In the genomic region with DNA sequence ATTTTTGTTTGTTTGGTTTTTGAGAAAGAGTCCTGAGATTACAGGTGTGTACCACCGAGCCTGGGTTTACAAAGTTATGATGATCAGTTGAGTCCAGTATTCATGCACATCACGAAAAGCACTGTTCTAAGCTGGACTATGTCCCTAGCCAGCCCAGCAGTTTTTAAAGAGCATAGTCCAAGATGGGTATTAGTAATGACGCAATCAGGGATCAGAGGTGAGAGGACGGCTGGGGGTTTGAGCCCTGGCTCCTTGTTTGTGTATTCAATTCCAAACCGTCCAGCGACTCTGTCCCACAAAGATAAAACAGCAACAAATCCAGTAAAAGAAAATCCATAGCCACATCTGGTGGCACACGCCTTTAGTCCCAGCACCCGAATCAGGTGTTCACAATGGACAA, we compare ENCODE assay signal across 8 mouse cellular contexts. TPM values are rescaled to one million over a fixed set of nuclear protein-coding genes. Genes with fewer than 3 reads are reported as not detected.
A peak's percentile ranks its signal among the peaks of the same experiment; 100 is the strongest.
DNase-seq lines count a peak whose midpoint lies in the region; ATAC-seq and TF ChIP-seq lines count a peak whose summit lies in the region.

No protein-coding gene starts in this region.

- DNase-seq in heart, postnatal 10 days, result no peak
- DNase-seq in MEL (ENCODE audit: low read depth, low spot score), result no peak
- peak; percentile 86 for DNase-seq in kidney, adult 2 months
- DNase-seq in liver, postnatal 0 days, result peak; percentile 59
- DNase-seq in T-cell, adult 2 months (ENCODE audit: low spot score), result no peak
- no peak for DNase-seq in adrenal gland, postnatal 4 days (ENCODE audit: low spot score in 2 of 2)
- no peak for DNase-seq in cerebellum, postnatal 14 days

- H3K79me2 ChIP-seq in MEL (ENCODE audit: control insufficient read depth, insufficient read depth, low read length, poor library complexity), result peaks cover 9% of the 10 kb centered on the region

- H3K36me3 ChIP-seq in heart, embryonic 15.5 days, result peaks cover 15% of the 10 kb centered on the region
- peaks cover 0 to 37% of the 10 kb centered on the region in 2 experiments; a peak in 2 of 4 replicates for H3K36me3 ChIP-seq in MEL (ENCODE audit: control insufficient read depth in 1 of 2, insufficient read depth in 2 of 2, low read length in 2 of 2)
- H3K36me3 ChIP-seq in kidney, adult 2 months (ENCODE audit: control insufficient read depth, insufficient read depth, low read length), result no peaks in the 10 kb centered on the region; the same call in 1 of the 2 replicates
- H3K36me3 ChIP-seq in liver, postnatal 0 days (replicated peaks; ENCODE audit: insufficient read depth, low read length), result peaks cover 16% of the 10 kb centered on the region

- no peaks in the 10 kb centered on the region for H3K9me3 ChIP-seq in heart, embryonic 15.5 days (replicated peaks)
- no peaks in the 10 kb centered on the region for H3K9me3 ChIP-seq in MEL (replicated peaks; ENCODE audit: insufficient read depth, low read length)
- H3K9me3 ChIP-seq in liver, postnatal 0 days (ENCODE audit: low read length), result no peaks in the 10 kb centered on the region

- no peaks in the 10 kb centered on the region for H3K27me3 ChIP-seq in heart, embryonic 15.5 days
- no peaks in the 10 kb centered on the region for H3K27me3 ChIP-seq in MEL (ENCODE audit: control insufficient read depth in 1 of 2, insufficient read depth in 2 of 2, low read length in 2 of 2)
- H3K27me3 ChIP-seq in kidney, adult 2 months (replicated peaks; ENCODE audit: control insufficient read depth, insufficient read depth, low read length), result no peaks in the 10 kb centered on the region
- H3K27me3 ChIP-seq in liver, postnatal 0 days (ENCODE audit: insufficient read depth, low read length), result no peaks in the 10 kb centered on the region

- no peak for ATAC-seq in heart, embryonic 15.5 days (replicated peaks; ENCODE audit: insufficient number of reproducible peaks, insufficient read depth, low FRiP score, low read depth)
- ATAC-seq in liver, postnatal 0 days, result peak; percentile 33

- TF ChIP-seq EP300 in MEL (IDR thresholded peaks at IDR 0.05; ENCODE audit: low read depth in 1 of 2, low read length in 2 of 2), result no peak
- peak; percentile 60; the same call in 1 of the 2 replicates for TF ChIP-seq EP300 in liver, postnatal 0 days (IDR thresholded peaks at IDR 0.05; ENCODE audit: low read depth)

- no peak overlapping the region for H3K9ac ChIP-seq in heart, embryonic 15.5 days
- peak overlapping the region; percentile 86 for H3K9ac ChIP-seq in MEL (ENCODE audit: control insufficient read depth, low read depth, low read length, poor library complexity, severe bottlenecking)
- H3K9ac ChIP-seq in liver, postnatal 0 days (replicated peaks), result no peak overlapping the region

- WGBS in heart, embryonic 15.5 days, result 70% methylated on average over 8 of the region's 8 CpGs
- 47% methylated on average over 8 of the region's 8 CpGs for WGBS in kidney, adult 2 months
- WGBS in liver, postnatal 0 days (ENCODE audit: insufficient replicate concordance), result 39% methylated on average over 8 of the region's 8 CpGs

- no peak for TF ChIP-seq POLR2A in MEL (IDR thresholded peaks at IDR 0.05; ENCODE audit: control insufficient read depth in 1 of 2, insufficient read depth in 1 of 2, low read depth in 1 of 2, low read length in 2 of 2, poor library complexity in 1 of 2)
- no peak for TF ChIP-seq POLR2A in kidney, adult 2 months (IDR thresholded peaks at IDR 0.05; ENCODE audit: low read depth, low read length)

- TF ChIP-seq CTCF in MEL (IDR thresholded peaks at IDR 0.05 in 2 of 3, conservative IDR thresholded peaks at IDR 0.05 in 1 of 3; ENCODE audit: control insufficient read depth in 1 of 3, insufficient read depth in 1 of 3, low read depth in 2 of 3, low read length in 3 of 3, poor library complexity in 1 of 3, severe bottlenecking in 1 of 3), result no peak
- TF ChIP-seq CTCF in kidney, adult 2 months (conservative IDR thresholded peaks at IDR 0.05; ENCODE audit: insufficient read depth, insufficient read length, low read depth, low read length), result no peak
- TF ChIP-seq CTCF in liver, postnatal 0 days (IDR thresholded peaks at IDR 0.05; ENCODE audit: low read depth), result no peak

- peaks cover 21% of the 10 kb centered on the region for H3K4me1 ChIP-seq in heart, embryonic 15.5 days (replicated peaks)
- H3K4me1 ChIP-seq in MEL (ENCODE audit: control insufficient read depth in 1 of 2, insufficient read depth in 2 of 2, low read length in 2 of 2), result peaks cover 10 to 39% of the 10 kb centered on the region in 2 experiments
- H3K4me1 ChIP-seq in kidney, adult 2 months (ENCODE audit: control insufficient read depth, insufficient read depth, low read length), result peaks cover 11% of the 10 kb centered on the region
- peaks cover 41% of the 10 kb centered on the region for H3K4me1 ChIP-seq in liver, postnatal 0 days (ENCODE audit: insufficient read depth)

- H3K4me3 ChIP-seq in heart, embryonic 15.5 days, result no peak overlapping the region
- peak overlapping the region; percentile 53 to 78; a peak in 3 of 4 replicates for H3K4me3 ChIP-seq in MEL (ENCODE audit: control insufficient read depth in 1 of 2, insufficient read depth in 1 of 2, low read depth in 2 of 2, low read length in 2 of 2)
- no peak overlapping the region for H3K4me3 ChIP-seq in kidney, adult 2 months (ENCODE audit: insufficient read depth, low read depth, low read length)
- H3K4me3 ChIP-seq in liver, postnatal 0 days (ENCODE audit: low read depth, low read length), result no peak overlapping the region

- intact Hi-C loops in heart, postnatal 10 days (cut with DNase I), result loop anchor here (5.0 kb wide), 2 partner anchors 134 to 344 kb away; a partner anchor contains a TSS

- no peak for TF ChIP-seq RAD21 in MEL (IDR thresholded peaks at IDR 0.05; ENCODE audit: low read depth, low read length)

- no peak overlapping the region for H3K27ac ChIP-seq in heart, embryonic 15.5 days
- peak overlapping the region; percentile 93 for H3K27ac ChIP-seq in MEL (ENCODE audit: control insufficient read depth, low read depth, low read length)
- H3K27ac ChIP-seq in kidney, adult 2 months (ENCODE audit: insufficient read depth, low read depth, low read length), result peak overlapping the region; percentile 98
- peak overlapping the region; percentile 86 for H3K27ac ChIP-seq in liver, postnatal 0 days (ENCODE audit: low read depth)

- H3K4me2 ChIP-seq in heart, embryonic 15.5 days, result peak overlapping the region; percentile 68; the same call in 1 of the 2 replicates
- H3K4me2 ChIP-seq in liver, postnatal 0 days (ENCODE audit: low read depth, low read length), result peak overlapping the region; percentile 68; the same call in 1 of the 2 replicates

TF ChIP-seq in MEL, 35 proteins besides CTCF, POLR2A, EP300 and RAD21 (continues in another document):
- peak; percentile 26; the same call in 1 of the 2 replicates for TF ChIP-seq MYB (IDR thresholded peaks at IDR 0.05; ENCODE audit: low read depth, low read length)
- TF ChIP-seq KAT2A (conservative IDR thresholded peaks at IDR 0.05; ENCODE audit: low read depth, low read length), result no peak

RNA-seq across cellular contexts. Expression of a gene that starts 1.4 kb away (rescaled TPM):
- polyA plus RNA-seq in heart, embryonic 15.5 days (2015; fragmentation: Nextera tagmentation; extraction: Ambion mirVana), result 121 and 139 TPM in 2 replicates
- 10 to 100 TPM; 96.6 to 99.5 TPM for total RNA-seq in heart, postnatal 10 days (2021)
- 16.5 and 19.4 TPM in 2 replicates for total RNA-seq in MEL (2012; rRNA removed)
- polyA plus RNA-seq in MEL (2012; ENCODE audit: insufficient read depth in 1 of 2, insufficient read length in 2 of 2, low read depth in 1 of 2, low replicate concordance in 2 of 2, missing spikeins in 1 of 2), result 10 to 100 TPM in 1 of 2 experiments, not detected in 1; 75.8 TPM
- polyA plus RNA-seq in kidney, adult 2 months (2012; rRNA removed), result 391 and 392 TPM in 2 replicates
- 63.3 and 65.0 TPM in 2 replicates for polyA plus RNA-seq in liver, postnatal 0 days (2015; fragmentation: Nextera tagmentation; extraction: Ambion mirVana)
- total RNA-seq in adrenal gland, postnatal 4 days (2021), result 100 to 1,000 TPM; 126 to 136 TPM

RNA-seq across cellular contexts. Expression of a gene that starts 10.4 kb away (rescaled TPM):
- polyA plus RNA-seq in heart, embryonic 15.5 days (2015; fragmentation: Nextera tagmentation; extraction: Ambion mirVana), result 1.0 and 3.9 TPM in 2 replicates
- total RNA-seq in heart, postnatal 10 days (2021), result 1 to 10 TPM in 1 of 2 experiments, under 1 TPM in 1; 0.52 to 1.0 TPM
- 146 and 176 TPM in 2 replicates for total RNA-seq in MEL (2012; rRNA removed)
- 100 to 1,000 TPM in 1 of 2 experiments, not detected in 1; 115 TPM for polyA plus RNA-seq in MEL (2012; ENCODE audit: insufficient read depth in 1 of 2, insufficient read length in 2 of 2, low read depth in 1 of 2, low replicate concordance in 2 of 2, missing spikeins in 1 of 2)
- 1.1 and 2.4 TPM in 2 replicates for polyA plus RNA-seq in kidney, adult 2 months (2012; rRNA removed)
- 6.1 and 6.9 TPM in 2 replicates for polyA plus RNA-seq in liver, postnatal 0 days (2015; fragmentation: Nextera tagmentation; extraction: Ambion mirVana)
- 1 to 10 TPM; 1.1 to 2.4 TPM for total RNA-seq in adrenal gland, postnatal 4 days (2021)

RNA-seq across cellular contexts. Expression of a gene that starts 38.8 kb away (rescaled TPM):
- 79.1 and 91.1 TPM in 2 replicates for polyA plus RNA-seq in heart, embryonic 15.5 days (2015; fragmentation: Nextera tagmentation; extraction: Ambion mirVana)
- 10 to 100 TPM; 43.3 to 49.7 TPM for total RNA-seq in heart, postnatal 10 days (2021)
- total RNA-seq in MEL (2012; rRNA removed), result 3.6 and 6.7 TPM in 2 replicates
- 1 to 10 TPM in 1 of 2 experiments, not detected in 1; 5.6 TPM for polyA plus RNA-seq in MEL (2012; ENCODE audit: insufficient read depth in 1 of 2, insufficient read length in 2 of 2, low read depth in 1 of 2, low replicate concordance in 2 of 2, missing spikeins in 1 of 2)
- polyA plus RNA-seq in kidney, adult 2 months (2012; rRNA removed), result 34.9 and 39.6 TPM in 2 replicates
- polyA plus RNA-seq in liver, postnatal 0 days (2015; fragmentation: Nextera tagmentation; extraction: Ambion mirVana), result 5.7 and 7.4 TPM in 2 replicates
- total RNA-seq in adrenal gland, postnatal 4 days (2021), result 10 to 100 TPM; 21.3 to 23.9 TPM

RNA-seq across cellular contexts. Expression of a gene that starts 42.7 kb away (rescaled TPM):
- polyA plus RNA-seq in heart, embryonic 15.5 days (2015; fragmentation: Nextera tagmentation; extraction: Ambion mirVana), result 5.0 and 5.5 TPM in 2 replicates
- 1 to 10 TPM; 5.4 to 6.3 TPM for total RNA-seq in heart, postnatal 10 days (2021)
- total RNA-seq in MEL (2012; rRNA removed), result 8.2 and 8.8 TPM in 2 replicates
- polyA plus RNA-seq in MEL (2012; ENCODE audit: insufficient read depth in 1 of 2, insufficient read length in 2 of 2, low read depth in 1 of 2, low replicate concordance in 2 of 2, missing spikeins in 1 of 2), result 10 to 100 TPM in 1 of 2 experiments, not detected in 1; 10.7 TPM
- polyA plus RNA-seq in kidney, adult 2 months (2012; rRNA removed), result 9.5 and 9.6 TPM in 2 replicates
- polyA plus RNA-seq in liver, postnatal 0 days (2015; fragmentation: Nextera tagmentation; extraction: Ambion mirVana), result 1.1 and 1.2 TPM in 2 replicates
- total RNA-seq in adrenal gland, postnatal 4 days (2021), result 1 to 10 TPM; 8.2 to 8.5 TPM

RNA-seq across cellular contexts. Expression of a gene that starts 50.5 kb away (rescaled TPM):
- 90.7 and 94.4 TPM in 2 replicates for polyA plus RNA-seq in heart, embryonic 15.5 days (2015; fragmentation: Nextera tagmentation; extraction: Ambion mirVana)
- 10 to 100 TPM; 55.9 to 56.8 TPM for total RNA-seq in heart, postnatal 10 days (2021)
- total RNA-seq in MEL (2012; rRNA removed), result 105 and 113 TPM in 2 replicates
- polyA plus RNA-seq in MEL (2012; ENCODE audit: insufficient read depth in 1 of 2, insufficient read length in 2 of 2, low read depth in 1 of 2, low replicate concordance in 2 of 2, missing spikeins in 1 of 2), result 100 to 1,000 TPM in 1 of 2 experiments, not detected in 1; 157 TPM
- 69.9 and 70.7 TPM in 2 replicates for polyA plus RNA-seq in kidney, adult 2 months (2012; rRNA removed)
- polyA plus RNA-seq in liver, postnatal 0 days (2015; fragmentation: Nextera tagmentation; extraction: Ambion mirVana), result 43.9 and 44.0 TPM in 2 replicates
- 10 to 100 TPM; 75.4 to 81.6 TPM for total RNA-seq in adrenal gland, postnatal 4 days (2021)

Comparison
In these comparisons a context has a peak if more than half of its experiments do, and no peak if none do; other contexts are left out.
1. H3K4me3 ChIP-seq: peak in MEL (2 of 2); none in heart, embryonic 15.5 days (single experiment), kidney, adult 2 months (single experiment) and liver, postnatal 0 days (single experiment).
2. DNase-seq: peak in kidney, adult 2 months (single experiment) and liver, postnatal 0 days (single experiment); none in heart, postnatal 10 days (0 of 2), MEL (single experiment), T-cell, adult 2 months (single experiment), adrenal gland, postnatal 4 days (0 of 2) and cerebellum, postnatal 14 days (0 of 2).